Mouse (Mus musculus) forebrain, embryonic 14.5 days (tissue): ENCODE data around the gene Nop56. TPM values are rescaled to one million over a fixed set of nuclear protein-coding genes. Genes with fewer than 3 reads are reported as not detected.

Experiments used
- ATAC-seq: fragments of 200-750 bp; cut with Nextera tagmentation; 2 replicates; pipeline ENCODE4 v1.8.0; 2017; ENCODE audit warnings: mild to moderate bottlenecking, moderate library complexity
- DNase-seq: peaks from one replicate; pipeline ENCODE4 v3.0.0-alpha.2; 2015; ENCODE audit warnings: low spot score
- H3K27ac ChIP-seq: fragments of 300-500 bp; sonication (generic); 2 replicates; pipeline ENCODE4 v1.5.1; 2014; ENCODE audit warnings: low read depth, mild to moderate bottlenecking, control low read depth, low read length, moderate library complexity
- H3K27me3 ChIP-seq: fragments of 300-500 bp; sonication (generic); replicated peaks from 2 replicates; pipeline ENCODE4 v1.6.1; 2014; ENCODE audit warnings: low read length, control low read depth, mixed read lengths; ENCODE audit not compliant: control insufficient read depth, insufficient read depth
- H3K36me3 ChIP-seq: fragments of 300-500 bp; sonication (generic); 2 replicates; pipeline ENCODE4 v1.6.1; 2014; ENCODE audit warnings: low read length, control low read depth; ENCODE audit not compliant: control insufficient read depth, insufficient read depth
- H3K4me1 ChIP-seq: fragments of 300-500 bp; sonication (generic); 2 replicates; pipeline ENCODE4 v1.6.1; 2014; ENCODE audit warnings: antibody characterized with exemption, low read length, control low read depth; ENCODE audit not compliant: control insufficient read depth, insufficient read depth
- H3K4me2 ChIP-seq: fragments of 300-500 bp; sonication (generic); 2 replicates; pipeline ENCODE4 v1.6.1; 2014; ENCODE audit warnings: mild to moderate bottlenecking, control low read depth, low read length
- H3K4me3 ChIP-seq: fragments of 300-500 bp; sonication (generic); 2 replicates; pipeline ENCODE4 v1.5.1; 2014; ENCODE audit warnings: low read depth, low read length, control low read depth
- H3K9ac ChIP-seq: fragments of 300-500 bp; sonication (generic); 2 replicates; pipeline ENCODE4 v1.6.1; 2014; ENCODE audit warnings: mild to moderate bottlenecking, low read length, control low read depth, moderate library complexity
- H3K9me3 ChIP-seq: fragments of 300-500 bp; sonication (generic); replicated peaks from 2 replicates; pipeline ENCODE4 v1.6.1; 2016; ENCODE audit warnings: low read length, control low read depth, mixed read lengths; ENCODE audit not compliant: control insufficient read depth
- WGBS: fragments of 180-500 bp; shearing (Covaris S2); extraction: QIAGEN DNeasy Blood & Tissue Kit; methylation state at CpG from one replicate; pipeline ENCODE4 v1.1.7; 2014; 5-methylcytosine and 5-hydroxymethylcytosine counted together
- polyA plus RNA-seq: library from polyadenylated mRNA; unstranded; fragments of >200 nt; fragmentation: Nextera tagmentation; extraction: Ambion mirVana; gene quantifications from 2 replicates; pipeline ENCODE4 v1.2.1, GENCODE M21; 2014

Gene Nop56
- polyA plus RNA-seq, 1 experiment from 2014 or later = 265 TPM

- H3K4me3 ChIP-seq = no peak overlapping the region
- ATAC-seq = no peak
- 63% methylated on average over 1 of the region's 1 CpGs for WGBS
- H3K27me3 ChIP-seq = no peaks in the 10 kb centered on the region
- H3K27ac ChIP-seq = no peak overlapping the region
- H3K4me1 ChIP-seq = no peaks in the 10 kb centered on the region
- no peaks in the 10 kb centered on the region for H3K9me3 ChIP-seq
- H3K4me2 ChIP-seq = no peak overlapping the region
- H3K9ac ChIP-seq = no peak overlapping the region
- no peak for DNase-seq
- no peaks in the 10 kb centered on the region for H3K36me3 ChIP-seq
Observed at GRCm38 (mm10) chr2:130327057-130327456, 52.8 kb downstream of the Nop56 start.

Other genes starting within 250 kb of the Nop56 start
- gene Tgm6, start 162.0 kb upstream of the Nop56 start, polyA plus RNA-seq = 0.17 and 0.21 TPM in 2 replicates
- 532 and 571 TPM in 2 replicates for gene Snrpb, start 95.0 kb upstream of the Nop56 start, polyA plus RNA-seq
- gene Tmc2, start 79.2 kb upstream of the Nop56 start, polyA plus RNA-seq = not detected in 2 replicates
- gene Idh3b, start 10.1 kb downstream of the Nop56 start, polyA plus RNA-seq = 178 and 184 TPM in 2 replicates
- 2.1 and 2.4 TPM in 2 replicates for gene Ebf4, start 20.7 kb downstream of the Nop56 start, polyA plus RNA-seq
- gene Cpxm1, start 123.1 kb downstream of the Nop56 start, polyA plus RNA-seq = 10.1 and 10.9 TPM in 2 replicates
- gene Gm28372, start 130.8 kb downstream of the Nop56 start, polyA plus RNA-seq = not detected in 2 replicates
- gene 1700020A23Rik, start 130.8 kb downstream of the Nop56 start, polyA plus RNA-seq = not detected in 2 replicates
- not detected in 2 replicates for gene Tmem239, start 132.0 kb downstream of the Nop56 start, polyA plus RNA-seq
- gene Vps16, start 149.9 kb downstream of the Nop56 start, polyA plus RNA-seq = 92.2 and 99.3 TPM in 2 replicates
- gene Pced1a, start 150.3 kb downstream of the Nop56 start, polyA plus RNA-seq = 8.9 and 12.0 TPM in 2 replicates
- 130 and 135 TPM in 2 replicates for gene Ptpra, start 175.8 kb downstream of the Nop56 start, polyA plus RNA-seq